Mouse (Mus musculus): ENCODE measurements at regions not wholly inside any gene's neighbourhood (a gene's known extent, or its start where the extent isn't known, plus 50 kb on each side); places are given as distances from the start of the nearest gene placed in this dataset.

- DNase-seq, result peak; percentile 78
These were observed 74.6 kb upstream of the Pabpc5 start for GRCm38 (mm10) chrX:119852436-119852835.

Data from embryo, embryonic 11 days (tissue).